Mouse (Mus musculus) heart, embryonic 11.5 days (tissue): Measurements from ENCODE around the gene Hsp90ab1. TPM values are rescaled to one million over a fixed set of nuclear protein-coding genes. Genes with fewer than 3 reads are reported as not detected.

ENCODE experiments used
- polyA plus RNA-seq: library from polyadenylated mRNA; unstranded; fragments of >200 nt; fragmentation: Nextera tagmentation; extraction: Ambion mirVana; gene quantifications from 2 replicates; pipeline ENCODE4 v1.2.1, GENCODE M21; 2014

Hsp90ab1 gene
- polyA plus RNA-seq, 1 experiment from 2014 or later, result 1,495 TPM

Other genes with a start within 250 kb of the Hsp90ab1 start
- gene Cdc5l, start 139.5 kb downstream of the Hsp90ab1 start, polyA plus RNA-seq, result 57.5 and 59.4 TPM in 2 replicates
- 0.86 and 1.2 TPM in 2 replicates for gene Spats1, start 97.9 kb downstream of the Hsp90ab1 start, polyA plus RNA-seq
- 12.1 and 18.5 TPM in 2 replicates for gene Aars2, start 66.4 kb downstream of the Hsp90ab1 start, polyA plus RNA-seq
- 0.13 and 0.23 TPM in 2 replicates for gene Tcte1, start 49.8 kb downstream of the Hsp90ab1 start, polyA plus RNA-seq
- 1.00 and 1.0 TPM in 2 replicates for gene Tmem151b, start 23.6 kb downstream of the Hsp90ab1 start, polyA plus RNA-seq
- 2.4 TPM in 2 replicates for gene Nfkbie, start 17.6 kb downstream of the Hsp90ab1 start, polyA plus RNA-seq
- 87.2 and 91.0 TPM in 2 replicates for gene Slc35b2, start 9.4 kb downstream of the Hsp90ab1 start, polyA plus RNA-seq
- 52.7 and 61.2 TPM in 2 replicates for gene Slc29a1, start 26.3 kb upstream of the Hsp90ab1 start, polyA plus RNA-seq
- gene Mymx, start 28.8 kb upstream of the Hsp90ab1 start, polyA plus RNA-seq, result 1.4 TPM in 1 of 2 replicates, not detected in the other
- gene Capn11, start 86.1 kb upstream of the Hsp90ab1 start, polyA plus RNA-seq, result 0.32 and 0.52 TPM in 2 replicates
- gene Mrpl14, start 113.1 kb upstream of the Hsp90ab1 start, polyA plus RNA-seq, result 131 and 135 TPM in 2 replicates
- gene Tmem63b, start 113.6 kb upstream of the Hsp90ab1 start, polyA plus RNA-seq, result 27.6 and 29.8 TPM in 2 replicates
- 0.48 and 0.80 TPM in 2 replicates for gene 1600014C23Rik, start 160.6 kb upstream of the Hsp90ab1 start, polyA plus RNA-seq